Mouse (Mus musculus): ENCODE data around the gene F8.

DNA sequence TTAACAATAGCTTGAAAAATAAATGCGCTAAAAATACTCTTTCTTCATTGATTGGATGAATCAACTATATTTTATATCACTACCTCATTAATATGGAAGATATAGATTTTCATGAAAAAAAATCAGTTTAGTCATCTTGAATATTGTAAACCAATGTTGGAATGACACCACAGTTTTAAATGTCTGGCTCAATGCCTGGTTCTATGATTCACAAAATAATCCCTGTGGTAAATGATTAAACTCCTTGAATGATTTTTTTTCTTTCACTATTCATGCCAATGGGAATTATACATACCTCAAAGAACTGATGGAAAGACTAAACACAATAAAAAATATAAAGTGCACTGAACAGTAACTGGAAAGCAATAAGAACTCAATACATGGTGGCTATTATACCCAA is 27.3 kb upstream of the F8 start:
- TF ChIP-seq TAL1 (IDR thresholded peaks at IDR 0.05; ENCODE audit: low read length) (no peak), GATA1 (IDR thresholded peaks at IDR 0.05; ENCODE audit: low read length) (no peak)

Data from erythroblast, embryonic 14.5 days (primary cell).